Mouse (Mus musculus) liver, embryonic 11.5 days (tissue): ENCODE data around the gene Vax1. TPM values are rescaled to one million over a fixed set of nuclear protein-coding genes. Genes with fewer than 3 reads are reported as not detected.

Experiments
- ATAC-seq: fragments of 200-750 bp; cut with Nextera tagmentation; replicated peaks from 2 replicates; pipeline ENCODE4 v1.8.0; 2017; ENCODE audit warnings: moderate number of reproducible peaks, mild to moderate bottlenecking, moderate TSS enrichment, moderate library complexity; ENCODE audit not compliant: low FRiP score
- DNase-seq: peaks from one replicate; pipeline ENCODE4 v3.0.0-alpha.2; 2017; ENCODE audit warnings: low spot score
- H3K27ac ChIP-seq: fragments of 300-500 bp; sonication (generic); 2 replicates; pipeline ENCODE4 v1.5.1; 2014; ENCODE audit warnings: mild to moderate bottlenecking, low read depth, low read length, control low read depth
- H3K27me3 ChIP-seq: fragments of 300-500 bp; sonication (generic); replicated peaks from 2 replicates; pipeline ENCODE4 v1.6.1; 2014; ENCODE audit warnings: low read length, mixed read lengths; ENCODE audit not compliant: control insufficient read depth, insufficient read depth
- H3K36me3 ChIP-seq: fragments of 300-500 bp; sonication (generic); 2 replicates; pipeline ENCODE4 v1.6.1; 2014; ENCODE audit warnings: mild to moderate bottlenecking, low read length, moderate library complexity, mixed read lengths; ENCODE audit not compliant: control insufficient read depth, insufficient read depth
- H3K4me1 ChIP-seq: fragments of 300-500 bp; sonication (generic); replicated peaks from 2 replicates; pipeline ENCODE4 v1.6.1; 2014; ENCODE audit warnings: low read length, mixed read lengths; ENCODE audit not compliant: control insufficient read depth, insufficient read depth
- H3K4me2 ChIP-seq: fragments of 300-500 bp; sonication (generic); 2 replicates; pipeline ENCODE4 v1.6.1; 2014; ENCODE audit warnings: mild to moderate bottlenecking, control low read depth, moderate library complexity
- H3K4me3 ChIP-seq: fragments of 300-500 bp; sonication (generic); 2 replicates; pipeline ENCODE4 v1.5.1; 2014; ENCODE audit warnings: low read depth, low read length, control low read depth
- H3K9ac ChIP-seq: fragments of 300-500 bp; sonication (generic); 2 replicates; pipeline ENCODE4 v1.6.1; 2014; ENCODE audit warnings: low read depth, low read length, control low read depth
- H3K9me3 ChIP-seq: fragments of 300-500 bp; sonication (generic); 2 replicates; pipeline ENCODE4 v1.6.1; 2016; ENCODE audit warnings: low read length, inconsistent platforms, mixed read lengths; ENCODE audit not compliant: control insufficient read depth
- WGBS: fragments of 180-500 bp; shearing (Covaris S2); extraction: QIAGEN DNeasy Blood & Tissue Kit; methylation state at CpG from one replicate; pipeline ENCODE4 v1.1.7; 2014; 5-methylcytosine and 5-hydroxymethylcytosine counted together
- polyA plus RNA-seq: library from polyadenylated mRNA; unstranded; fragments of >200 nt; fragmentation: Nextera tagmentation; extraction: Ambion mirVana; gene quantifications from 2 replicates; pipeline ENCODE4 v1.2.1, GENCODE M21; 2014

Vax1 gene
- not detected in 2 replicates for polyA plus RNA-seq

GRCm38 (mm10) chr19:59169936-59170765, at the start of gene Vax1:
TSS of gene Vax1 (minus strand) at chr19:59170056.
- under 1% methylated on average over 54 of the region's 54 CpGs for WGBS
- no peak for ATAC-seq
- no peaks in the 10 kb centered on the region for H3K9me3 ChIP-seq
- H3K4me1 ChIP-seq = peaks cover 6% of the 10 kb centered on the region
- no peak within 1 kb of the TSS for H3K9ac ChIP-seq
- no peaks in the 10 kb centered on the region for H3K36me3 ChIP-seq
- peak; percentile 47 for DNase-seq
- peaks cover 99% of the 10 kb centered on the region for H3K27me3 ChIP-seq
- H3K4me2 ChIP-seq = peak within 1 kb of the TSS; percentile 47
- H3K27ac ChIP-seq = no peak within 1 kb of the TSS
- H3K4me3 ChIP-seq = peak within 1 kb of the TSS; percentile 22

DNA sequence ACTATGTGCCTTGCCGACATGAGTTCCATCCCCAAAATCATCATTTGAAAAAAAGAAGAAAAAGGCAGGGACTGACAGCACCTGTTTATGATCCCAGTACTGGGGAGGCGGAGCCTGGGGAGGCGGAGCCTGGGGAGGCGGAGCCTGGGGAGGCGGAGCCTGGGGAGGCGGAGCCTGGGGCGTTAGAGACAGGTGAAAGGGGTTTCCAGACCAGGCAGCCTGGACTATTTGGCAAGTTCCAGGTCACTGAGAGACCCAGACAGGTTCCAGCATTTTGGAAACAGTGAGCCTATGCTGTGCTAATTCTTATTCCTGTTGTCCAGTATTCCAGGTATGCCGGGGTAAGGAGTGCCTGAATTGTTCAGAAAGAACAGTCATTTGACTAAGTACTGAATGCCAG, 49.1 kb upstream of the Vax1 start, which contains the start of gene Kcnk18:
Gene Kcnk18, plus strand, starts transcription at position 224 of the 400 bp plus-strand sequence.
- no peak for ATAC-seq
- Histone ChIP-seq H3K4me2 (no peak within 1 kb of the TSS), H3K36me3 (no peaks in the 10 kb centered on the region), H3K27me3 (no peaks in the 10 kb centered on the region), H3K9me3 (no peaks in the 10 kb centered on the region), H3K9ac (no peak within 1 kb of the TSS), H3K4me1 (no peaks in the 10 kb centered on the region), H3K4me3 (no peak within 1 kb of the TSS), H3K27ac (no peak within 1 kb of the TSS)
- DNase-seq = no peak
- 79% methylated on average over 8 of the region's 8 CpGs for WGBS

DNA sequence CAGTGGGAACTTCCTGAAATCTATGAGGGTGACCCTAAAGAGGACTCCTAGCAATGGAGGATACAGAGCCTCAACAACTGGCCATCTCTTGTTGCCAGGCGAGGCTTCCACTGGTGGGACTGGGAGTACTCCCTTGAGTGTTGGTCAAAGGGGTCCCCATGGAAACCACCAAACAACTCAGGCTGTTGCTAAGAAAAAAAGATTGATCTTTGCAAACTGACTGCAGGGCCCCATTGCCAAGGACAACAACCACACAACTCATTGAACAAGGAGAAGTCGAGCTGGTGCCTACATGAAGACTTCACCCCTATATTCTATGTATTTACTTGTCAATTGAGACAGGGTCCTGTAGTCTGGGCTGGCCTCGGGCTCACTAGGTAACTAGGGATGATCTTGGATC, 47.0 kb upstream of the Vax1 start:
- 69% methylated on average over 3 of the region's 3 CpGs for WGBS

GRCm38 (mm10) chr19:59208986-59209385, 39.1 kb upstream of the Vax1 start:
- no peak for ATAC-seq
- H3K4me1 ChIP-seq = no peaks in the 10 kb centered on the region
- 58% methylated on average over 2 of the region's 2 CpGs for WGBS
- DNase-seq = no peak
- no peak overlapping the region for H3K4me3 ChIP-seq
- no peak overlapping the region for H3K4me2 ChIP-seq
- H3K36me3 ChIP-seq = no peaks in the 10 kb centered on the region
- no peaks in the 10 kb centered on the region; the same call in none of the 2 replicates for H3K27me3 ChIP-seq
- no peak overlapping the region for H3K9ac ChIP-seq
- H3K9me3 ChIP-seq = no peaks in the 10 kb centered on the region
- no peak overlapping the region for H3K27ac ChIP-seq

More for the DNA sequence above, 47.0 kb upstream of the Vax1 start:
- no peak for ATAC-seq
- Histone ChIP-seq H3K4me1 (no peaks in the 10 kb centered on the region), H3K9me3 (no peaks in the 10 kb centered on the region), H3K36me3 (no peaks in the 10 kb centered on the region), H3K27me3 (no peaks in the 10 kb centered on the region), H3K9ac (no peak overlapping the region), H3K4me2 (no peak overlapping the region), H3K27ac (no peak overlapping the region), H3K4me3 (no peak overlapping the region)
- DNase-seq = no peak

DNA sequence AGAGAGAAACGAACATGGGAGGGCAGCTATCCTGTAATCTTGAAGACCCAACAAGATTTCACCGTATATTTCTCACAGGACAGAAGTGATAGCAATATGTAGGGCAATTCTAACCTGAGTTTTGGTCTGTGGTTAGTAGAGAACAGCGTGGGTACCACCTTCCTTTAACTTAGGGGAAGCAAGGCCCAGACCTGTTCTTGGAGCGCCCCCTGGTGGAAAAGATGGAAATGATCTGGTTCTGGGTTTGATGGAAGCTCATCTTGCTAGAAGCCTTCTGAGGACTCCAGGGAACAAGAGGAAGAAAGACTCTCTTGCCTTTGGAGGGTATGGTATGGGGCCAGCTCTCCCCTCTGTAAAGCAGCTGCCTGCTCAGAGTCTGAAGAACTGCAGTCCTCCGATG, 38.6 kb upstream of the Vax1 start:
- no peaks in the 10 kb centered on the region for H3K4me1 ChIP-seq
- WGBS = 26% methylated on average over 5 of the region's 5 CpGs
- H3K9me3 ChIP-seq = no peaks in the 10 kb centered on the region
- no peaks in the 10 kb centered on the region; the same call in none of the 2 replicates for H3K27me3 ChIP-seq
- ATAC-seq = no peak
- no peak overlapping the region for H3K4me3 ChIP-seq
- peak; percentile 60 for DNase-seq
- H3K9ac ChIP-seq = no peak overlapping the region
- H3K4me2 ChIP-seq = no peak overlapping the region
- H3K27ac ChIP-seq = no peak overlapping the region
- no peaks in the 10 kb centered on the region for H3K36me3 ChIP-seq

- H3K4me1 ChIP-seq = no peaks in the 10 kb centered on the region
- ATAC-seq = no peak
- no peaks in the 10 kb centered on the region for H3K36me3 ChIP-seq
- H3K9ac ChIP-seq = no peak overlapping the region
- no peak overlapping the region for H3K27ac ChIP-seq
- H3K4me3 ChIP-seq = no peak overlapping the region
- peaks cover 50% of the 10 kb centered on the region for H3K27me3 ChIP-seq
- WGBS = 35% methylated on average over 7 of the region's 7 CpGs
- no peak overlapping the region for H3K4me2 ChIP-seq
- DNase-seq = no peak
- peaks cover 5% of the 10 kb centered on the region for H3K9me3 ChIP-seq
These were observed 28.3 kb upstream of the Vax1 start for GRCm38 (mm10) chr19:59198161-59198560.

- Histone ChIP-seq H3K9ac (no peak overlapping the region), H3K27me3 (peaks cover 67% of the 10 kb centered on the region), H3K36me3 (no peaks in the 10 kb centered on the region), H3K27ac (no peak overlapping the region), H3K4me2 (no peak overlapping the region), H3K9me3 (peaks cover 5% of the 10 kb centered on the region), H3K4me1 (no peaks in the 10 kb centered on the region), H3K4me3 (no peak overlapping the region)
- 7% methylated on average over 15 of the region's 15 CpGs for WGBS
- DNase-seq (no peak), ATAC-seq (no peak)
These were observed 26.3 kb upstream of the Vax1 start for GRCm38 (mm10) chr19:59196111-59196666.

DNA sequence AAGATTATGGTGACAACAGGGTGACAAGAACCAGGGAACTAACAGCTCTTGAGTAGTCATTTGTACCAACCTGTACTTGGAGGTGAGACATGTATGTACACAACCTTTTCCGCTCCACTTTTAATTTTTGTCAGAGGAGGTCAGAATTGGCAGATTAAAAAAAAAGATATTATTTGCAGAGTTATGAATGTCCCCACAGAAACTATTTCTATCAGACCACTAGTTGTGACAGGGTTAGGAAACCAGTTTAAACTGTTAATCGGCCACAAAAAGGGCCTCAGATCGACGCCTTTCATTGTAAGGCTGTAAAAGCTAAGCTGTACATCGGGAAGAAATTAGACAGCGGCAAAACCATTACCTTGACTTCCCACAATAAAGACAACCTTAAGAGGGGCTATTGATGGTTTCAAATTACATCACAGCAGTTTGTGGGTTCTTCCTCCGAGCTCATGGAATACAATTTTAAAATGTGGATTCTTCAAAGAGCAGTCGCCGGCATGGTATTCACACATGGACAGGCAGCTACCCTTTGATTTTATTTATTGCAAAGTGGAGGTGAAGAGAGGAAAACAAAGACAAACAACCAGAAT, 25.4 kb upstream of the Vax1 start:
- Histone ChIP-seq H3K36me3 (no peaks in the 10 kb centered on the region), H3K9ac (no peak overlapping the region), H3K9me3 (peaks cover 5% of the 10 kb centered on the region), H3K27ac (no peak overlapping the region), H3K4me2 (no peak overlapping the region), H3K27me3 (peaks cover 76% of the 10 kb centered on the region), H3K4me1 (no peaks in the 10 kb centered on the region), H3K4me3 (no peak overlapping the region)
- WGBS = 15% methylated on average over 9 of the region's 9 CpGs
- no peak for DNase-seq
- ATAC-seq = no peak
